Mouse (Mus musculus) limb, embryonic 11.5 days (tissue): ENCODE data around the gene Gbp8. TPM values are rescaled to one million over a fixed set of nuclear protein-coding genes. Genes with fewer than 3 reads are reported as not detected.

Source experiments
- polyA plus RNA-seq: library from polyadenylated mRNA; unstranded; fragments of >200 nt; fragmentation: Nextera tagmentation; extraction: Ambion mirVana; gene quantifications from 2 replicates; pipeline ENCODE4 v1.2.1, GENCODE M21; 2014

Gbp8 gene
- polyA plus RNA-seq, 1 experiment from 2014 or later = not detected

Other genes starting within 250 kb of the Gbp8 start
- gene Abcg3, start 156.8 kb downstream of the Gbp8 start, polyA plus RNA-seq = 0.12 and 0.40 TPM in 2 replicates
- gene Gbp9, start within 50 bp of the Gbp8 start, polyA plus RNA-seq = 1.7 and 2.1 TPM in 2 replicates
- 0.10 and 0.21 TPM in 2 replicates for gene Gbp4, start within 50 bp of the Gbp8 start, polyA plus RNA-seq
- not detected in 2 replicates for gene Gbp10, start 100.0 kb upstream of the Gbp8 start, polyA plus RNA-seq
- gene Gm43302, start 154.2 kb upstream of the Gbp8 start, polyA plus RNA-seq = not detected in 2 replicates
- 0.06 and 0.09 TPM in 2 replicates for gene Gbp6, start 154.2 kb upstream of the Gbp8 start, polyA plus RNA-seq